Mouse (Mus musculus): ENCODE data around the gene Itpr2.

- TF ChIP-seq POLR2A (IDR thresholded peaks at IDR 0.05; ENCODE audit: borderline replicate concordance, insufficient read depth, low read length): no peak
- no peak for TF ChIP-seq CTCF (IDR thresholded peaks at IDR 0.05; ENCODE audit: borderline replicate concordance, insufficient read depth, low read depth, low read length)
Measured at GRCm38 (mm10) chr6:146159641-146160040, 342.4 kb downstream of the Itpr2 start.

Measured in cerebellum, adult 2 months (tissue).